Mouse (Mus musculus) mature B cell (primary cell): ENCODE results near the gene Ccser1.

ENCODE experiments used
- in situ Hi-C: fragments of 300-500 bp; cut with MboI; formaldehyde crosslinking; loops from 2 replicates; pipeline ENCODE4 v1.14.3; 2019

Ccser1 gene

GRCm38 (mm10) chr6:61179949-61180755 lies at the start of gene Ccser1:
Ccser1 (plus strand) TSS chr6:61180324.
- in situ Hi-C loops, result no loop called here

GRCm38 (mm10) chr6:61136436-61136835 lies 43.7 kb upstream of the Ccser1 start:
- in situ Hi-C loops, result no loop called here

- in situ Hi-C loops, result no loop called here
Observed at GRCm38 (mm10) chr6:61143031-61143430, 37.1 kb upstream of the Ccser1 start.

GRCm38 (mm10) chr6:61152924-61153323 lies 27.2 kb upstream of the Ccser1 start:
- in situ Hi-C loops, result no loop called here

- in situ Hi-C loops, result no loop called here
Observed at GRCm38 (mm10) chr6:61154654-61155053, 25.5 kb upstream of the Ccser1 start.

- in situ Hi-C loops, result no loop called here
Observed at GRCm38 (mm10) chr6:61155059-61155629, 25.0 kb upstream of the Ccser1 start.

GRCm38 (mm10) chr6:61155718-61156117 lies 24.4 kb upstream of the Ccser1 start:
- in situ Hi-C loops, result no loop called here

- in situ Hi-C loops, result no loop called here
Observed at GRCm38 (mm10) chr6:61162117-61162516, 18.0 kb upstream of the Ccser1 start.

- in situ Hi-C loops, result no loop called here
Observed at GRCm38 (mm10) chr6:61166891-61167290, 13.2 kb upstream of the Ccser1 start.

- in situ Hi-C loops, result no loop called here
Observed at GRCm38 (mm10) chr6:61176126-61176525, 4.0 kb upstream of the Ccser1 start.

- in situ Hi-C loops, result no loop called here
Observed at GRCm38 (mm10) chr6:61177476-61177875, 2.6 kb upstream of the Ccser1 start.

- in situ Hi-C loops, result no loop called here
Observed at GRCm38 (mm10) chr6:61179641-61179948, 529 bp upstream of the Ccser1 start.

GRCm38 (mm10) chr6:61180756-61181191 lies 650 bp downstream of the Ccser1 start:
- in situ Hi-C loops, result no loop called here

- in situ Hi-C loops, result no loop called here
Observed at GRCm38 (mm10) chr6:61189029-61189428, 8.9 kb downstream of the Ccser1 start.

GRCm38 (mm10) chr6:61191597-61192386 lies 11.7 kb downstream of the Ccser1 start:
- in situ Hi-C loops, result no loop called here

GRCm38 (mm10) chr6:61203344-61203743 lies 23.2 kb downstream of the Ccser1 start:
- in situ Hi-C loops, result no loop called here

GRCm38 (mm10) chr6:61206042-61206441 lies 25.9 kb downstream of the Ccser1 start:
- in situ Hi-C loops, result no loop called here

- in situ Hi-C loops, result no loop called here
Observed at GRCm38 (mm10) chr6:61206619-61207018, 26.5 kb downstream of the Ccser1 start.

GRCm38 (mm10) chr6:61210061-61210737 lies 30.1 kb downstream of the Ccser1 start:
- in situ Hi-C loops, result no loop called here

- in situ Hi-C loops, result no loop called here
Observed at GRCm38 (mm10) chr6:61215705-61216104, 35.6 kb downstream of the Ccser1 start.

- in situ Hi-C loops, result no loop called here
Observed at GRCm38 (mm10) chr6:61216514-61216913, 36.4 kb downstream of the Ccser1 start.

GRCm38 (mm10) chr6:61217717-61218116 lies 37.6 kb downstream of the Ccser1 start:
- in situ Hi-C loops, result no loop called here
